Mouse (Mus musculus) skeletal muscle tissue, postnatal 0 days (tissue): ENCODE data around the gene Mgst2. TPM values are rescaled to one million over a fixed set of nuclear protein-coding genes. Genes with fewer than 3 reads are reported as not detected.

Source experiments
- polyA plus RNA-seq: library from polyadenylated mRNA; unstranded; fragments of >200 nt; fragmentation: Nextera tagmentation; extraction: Ambion mirVana; gene quantifications from 2 replicates; pipeline ENCODE4 v1.2.1, GENCODE M21; 2015

Mgst2 gene
- 1.9 and 11.8 TPM in 2 replicates for polyA plus RNA-seq

DNA sequence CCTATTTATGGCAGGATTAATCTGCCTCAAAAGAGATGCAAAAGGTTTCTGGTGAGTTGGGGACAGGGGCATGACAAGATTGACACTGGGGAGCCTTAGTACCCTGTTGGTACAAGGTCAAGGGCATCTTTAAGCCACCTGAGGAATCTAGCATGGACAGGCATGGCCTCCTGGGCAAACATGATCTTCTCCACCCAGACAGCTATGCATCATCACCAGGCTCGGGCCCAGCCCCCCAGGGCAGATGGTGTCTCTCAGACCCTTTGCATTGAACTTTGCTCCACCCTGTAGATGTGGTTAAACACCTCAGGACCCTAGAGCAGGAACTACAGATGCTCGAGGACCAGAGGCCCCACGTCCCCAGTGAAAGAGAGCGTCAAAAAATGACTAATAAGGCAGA lies at the start of gene Mgst2:
Mgst2 (plus strand) TSS at position 301 of the 400 bp plus-strand sequence.

Other genes starting within 250 kb of the Mgst2 start
- gene Naa15, start 245.2 kb upstream of the Mgst2 start, polyA plus RNA-seq, result 20.9 and 21.1 TPM in 2 replicates
- gene Rab33b, start 176.4 kb upstream of the Mgst2 start, polyA plus RNA-seq, result 16.8 and 17.0 TPM in 2 replicates
- gene Setd7, start 99.5 kb upstream of the Mgst2 start, polyA plus RNA-seq, result 2.9 and 3.7 TPM in 2 replicates